Mouse (Mus musculus) intestine, embryonic 16.5 days (tissue): ENCODE measurements around the gene Pgs1. TPM values are rescaled to one million over a fixed set of nuclear protein-coding genes. Genes with fewer than 3 reads are reported as not detected.

Source experiments
- ATAC-seq: fragments of 200-750 bp; cut with Nextera tagmentation; 2 replicates; pipeline ENCODE4 v1.8.0; 2017; ENCODE audit warnings: moderate TSS enrichment, moderate library complexity
- H3K27ac ChIP-seq: fragments of 300-500 bp; sonication (generic); 2 replicates; pipeline ENCODE4 v1.5.1; 2014; ENCODE audit warnings: mild to moderate bottlenecking, low read length
- H3K27me3 ChIP-seq: fragments of 300-500 bp; sonication (generic); replicated peaks from 2 replicates; pipeline ENCODE4 v1.6.1; 2014; ENCODE audit warnings: low read length, control low read depth, mixed read lengths; ENCODE audit not compliant: control insufficient read depth, insufficient read depth
- H3K36me3 ChIP-seq: fragments of 300-500 bp; sonication (generic); 2 replicates; pipeline ENCODE4 v1.6.1; 2014; ENCODE audit warnings: low read length, control low read depth; ENCODE audit not compliant: control insufficient read depth, insufficient read depth
- H3K4me1 ChIP-seq: fragments of 300-500 bp; sonication (generic); 2 replicates; pipeline ENCODE4 v1.6.1; 2014; ENCODE audit warnings: low read length, control low read depth, mixed read lengths; ENCODE audit not compliant: control insufficient read depth, insufficient read depth
- H3K4me2 ChIP-seq: fragments of 300-500 bp; sonication (generic); 2 replicates; pipeline ENCODE4 v1.6.1; 2014; ENCODE audit warnings: low read depth, low read length, control low read depth
- H3K4me3 ChIP-seq: fragments of 300-500 bp; sonication (generic); 2 replicates; pipeline ENCODE4 v1.5.1; 2014; ENCODE audit warnings: mild to moderate bottlenecking, low read length
- H3K9ac ChIP-seq: fragments of 300-500 bp; sonication (generic); 2 replicates; pipeline ENCODE4 v1.6.1; 2014; ENCODE audit warnings: low read depth, low read length
- H3K9me3 ChIP-seq: fragments of 300-500 bp; sonication (generic); 2 replicates; pipeline ENCODE4 v1.6.1; 2016; ENCODE audit warnings: low read length, control low read depth; ENCODE audit not compliant: control insufficient read depth
- WGBS: fragments of 180-500 bp; shearing (Covaris S2); extraction: QIAGEN DNeasy Blood & Tissue Kit; methylation state at CpG from one replicate; pipeline ENCODE4 v1.1.7; 2014; 5-methylcytosine and 5-hydroxymethylcytosine counted together
- polyA plus RNA-seq: library from polyadenylated mRNA; unstranded; fragments of >200 nt; fragmentation: Nextera tagmentation; extraction: Ambion mirVana; gene quantifications from 2 replicates; pipeline ENCODE4 v1.2.1, GENCODE M21; 2015

Pgs1 gene
- polyA plus RNA-seq, 1 experiment from 2014 or later, result 35.7 TPM

GRCm38 (mm10) chr11:118003718-118004117 lies 17.6 kb downstream of the Pgs1 start:
- H3K9ac ChIP-seq, result no peak overlapping the region
- no peak for ATAC-seq
- H3K36me3 ChIP-seq, result peaks cover 24% of the 10 kb centered on the region
- H3K27ac ChIP-seq, result no peak overlapping the region
- no peaks in the 10 kb centered on the region for H3K9me3 ChIP-seq
- no peaks in the 10 kb centered on the region for H3K27me3 ChIP-seq
- H3K4me2 ChIP-seq, result no peak overlapping the region
- no peak overlapping the region for H3K4me3 ChIP-seq
- WGBS, result 69% methylated on average over 5 of the region's 5 CpGs
- H3K4me1 ChIP-seq, result peaks cover 34% of the 10 kb centered on the region

GRCm38 (mm10) chr11:118004217-118004616 lies 18.1 kb downstream of the Pgs1 start:
- peaks cover 24% of the 10 kb centered on the region for H3K36me3 ChIP-seq
- no peaks in the 10 kb centered on the region for H3K9me3 ChIP-seq
- H3K4me2 ChIP-seq, result no peak overlapping the region
- no peak for ATAC-seq
- no peak overlapping the region for H3K9ac ChIP-seq
- H3K27me3 ChIP-seq, result no peaks in the 10 kb centered on the region
- no peak overlapping the region for H3K4me3 ChIP-seq
- peaks cover 34% of the 10 kb centered on the region for H3K4me1 ChIP-seq
- WGBS, result 88% methylated on average over 5 of the region's 5 CpGs
- no peak overlapping the region for H3K27ac ChIP-seq

- peak overlapping the region; percentile 44; the same call in 1 of the 2 replicates for H3K27ac ChIP-seq
- peak; percentile 57 for ATAC-seq
- 49% methylated on average over 8 of the region's 8 CpGs for WGBS
- H3K4me3 ChIP-seq, result no peak overlapping the region
- H3K27me3 ChIP-seq, result no peaks in the 10 kb centered on the region
- peaks cover 55% of the 10 kb centered on the region for H3K4me1 ChIP-seq
- H3K9ac ChIP-seq, result peak overlapping the region; percentile 21; the same call in 1 of the 2 replicates
- peaks cover 11% of the 10 kb centered on the region; the same call in 1 of the 2 replicates for H3K36me3 ChIP-seq
- H3K4me2 ChIP-seq, result peak overlapping the region; percentile 5; the same call in 1 of the 2 replicates
- H3K9me3 ChIP-seq, result no peaks in the 10 kb centered on the region
Observed at GRCm38 (mm10) chr11:118007460-118008143, 21.5 kb downstream of the Pgs1 start.

GRCm38 (mm10) chr11:118008144-118008805 lies 22.2 kb downstream of the Pgs1 start:
- Histone ChIP-seq H3K27me3 (no peaks in the 10 kb centered on the region), H3K4me2 (no peak overlapping the region), H3K4me3 (no peak overlapping the region), H3K27ac (peak overlapping the region; percentile 24), H3K9me3 (no peaks in the 10 kb centered on the region), H3K4me1 (peaks cover 57% of the 10 kb centered on the region), H3K9ac (peak overlapping the region; percentile 41; the same call in 1 of the 2 replicates), H3K36me3 (peaks cover 6% of the 10 kb centered on the region; the same call in 1 of the 2 replicates)
- no peak for ATAC-seq
- WGBS, result 70% methylated on average over 5 of the region's 5 CpGs

- peaks cover 57% of the 10 kb centered on the region for H3K4me1 ChIP-seq
Observed at GRCm38 (mm10) chr11:118008843-118009242, 22.8 kb downstream of the Pgs1 start.

GRCm38 (mm10) chr11:118009865-118010571 lies 23.9 kb downstream of the Pgs1 start:
- Histone ChIP-seq H3K9me3 (no peaks in the 10 kb centered on the region), H3K36me3 (peaks cover 4% of the 10 kb centered on the region; the same call in 1 of the 2 replicates), H3K27me3 (no peaks in the 10 kb centered on the region), H3K27ac (peak overlapping the region; percentile 38), H3K4me2 (no peak overlapping the region), H3K4me3 (no peak overlapping the region), H3K9ac (peak overlapping the region; percentile 34; the same call in 1 of the 2 replicates), H3K4me1 (peaks cover 57% of the 10 kb centered on the region)
- ATAC-seq, result peak; percentile 41
- 43% methylated on average over 4 of the region's 4 CpGs for WGBS

More at GRCm38 (mm10) chr11:118008843-118009242, 22.8 kb downstream of the Pgs1 start:
- 78% methylated on average over 8 of the region's 8 CpGs for WGBS
- no peaks in the 10 kb centered on the region for H3K27me3 ChIP-seq
- ATAC-seq, result no peak
- H3K9me3 ChIP-seq, result no peaks in the 10 kb centered on the region
- no peak overlapping the region for H3K4me2 ChIP-seq
- peak overlapping the region; percentile 41; the same call in 1 of the 2 replicates for H3K9ac ChIP-seq
- no peak overlapping the region for H3K4me3 ChIP-seq
- peak overlapping the region; percentile 38; the same call in 1 of the 2 replicates for H3K27ac ChIP-seq
- H3K36me3 ChIP-seq, result peaks cover 1% of the 10 kb centered on the region; the same call in 1 of the 2 replicates

- H3K4me2 ChIP-seq, result no peak overlapping the region
Observed at GRCm38 (mm10) chr11:118012595-118012994, 26.5 kb downstream of the Pgs1 start.

GRCm38 (mm10) chr11:118013339-118013738 lies 27.2 kb downstream of the Pgs1 start:
- H3K36me3 ChIP-seq, result peaks cover 9% of the 10 kb centered on the region; the same call in 1 of the 2 replicates
- H3K4me1 ChIP-seq, result peaks cover 43% of the 10 kb centered on the region
- peak overlapping the region; percentile 6; the same call in 1 of the 2 replicates for H3K9ac ChIP-seq
- WGBS, result 62% methylated on average over 2 of the region's 2 CpGs
- no peak overlapping the region for H3K4me3 ChIP-seq
- no peaks in the 10 kb centered on the region for H3K9me3 ChIP-seq
- H3K27ac ChIP-seq, result peak overlapping the region; percentile 42; the same call in 1 of the 2 replicates
- H3K4me2 ChIP-seq, result no peak overlapping the region
- no peak for ATAC-seq
- H3K27me3 ChIP-seq, result no peaks in the 10 kb centered on the region

More at GRCm38 (mm10) chr11:118012595-118012994, 26.5 kb downstream of the Pgs1 start:
- Histone ChIP-seq H3K27ac (peak overlapping the region; percentile 42; the same call in 1 of the 2 replicates), H3K4me1 (peaks cover 50% of the 10 kb centered on the region), H3K4me3 (no peak overlapping the region), H3K9me3 (no peaks in the 10 kb centered on the region), H3K36me3 (peaks cover 4% of the 10 kb centered on the region; the same call in 1 of the 2 replicates), H3K9ac (no peak overlapping the region), H3K27me3 (no peaks in the 10 kb centered on the region)
- WGBS, result 65% methylated on average over 1 of the region's 1 CpGs
- peak; percentile 16; the same call in 1 of the 2 replicates for ATAC-seq
